Mouse (Mus musculus): ENCODE measurements at regions not wholly inside any gene's neighbourhood (a gene's known extent, or its start where the extent isn't known, plus 50 kb on each side); places are given as distances from the start of the nearest gene placed in this dataset.

GRCm38 (mm10) chr1:83796961-83797891 lies 389.2 kb upstream of the Sphkap start:
- no peaks in the 10 kb centered on the region for H3K27me3 ChIP-seq (replicated peaks)
- H3K36me3 ChIP-seq (replicated peaks; ENCODE audit: low read length) = no peaks in the 10 kb centered on the region
- TF ChIP-seq GATA1 (IDR thresholded peaks at IDR 0.05; ENCODE audit: borderline replicate concordance, low read length) = no peak
- TF ChIP-seq FLI1 (IDR thresholded peaks at IDR 0.05; ENCODE audit: low read length) = no peak
- no peaks in the 10 kb centered on the region for H3K4me1 ChIP-seq
- H3K4me3 ChIP-seq (replicated peaks) = no peak overlapping the region
- peaks cover 3% of the 10 kb centered on the region for H3K9me3 ChIP-seq

GRCm38 (mm10) chr1:83777151-83777550 lies 369.2 kb upstream of the Sphkap start:
- no peak overlapping the region for H3K4me3 ChIP-seq (replicated peaks)
- TF ChIP-seq GATA1 (IDR thresholded peaks at IDR 0.05; ENCODE audit: borderline replicate concordance, low read length) (no peak), FLI1 (IDR thresholded peaks at IDR 0.05; ENCODE audit: low read length) (no peak)
- H3K4me1 ChIP-seq = no peaks in the 10 kb centered on the region
- H3K36me3 ChIP-seq (replicated peaks; ENCODE audit: low read length) = no peaks in the 10 kb centered on the region
- no peaks in the 10 kb centered on the region for H3K27me3 ChIP-seq (replicated peaks)
- no peaks in the 10 kb centered on the region; the same call in 1 of the 2 replicates for H3K9me3 ChIP-seq

GRCm38 (mm10) chr1:83771160-83771559 lies 363.2 kb upstream of the Sphkap start:
- H3K36me3 ChIP-seq (replicated peaks; ENCODE audit: low read length) = no peaks in the 10 kb centered on the region
- no peak overlapping the region for H3K4me3 ChIP-seq (replicated peaks)
- no peaks in the 10 kb centered on the region for H3K4me1 ChIP-seq
- no peaks in the 10 kb centered on the region; the same call in 1 of the 2 replicates for H3K9me3 ChIP-seq
- TF ChIP-seq GATA1 (IDR thresholded peaks at IDR 0.05; ENCODE audit: borderline replicate concordance, low read length) (no peak), FLI1 (IDR thresholded peaks at IDR 0.05; ENCODE audit: low read length) (no peak)
- H3K27me3 ChIP-seq (replicated peaks) = no peaks in the 10 kb centered on the region

GRCm38 (mm10) chr1:83761499-83761898 lies 353.5 kb upstream of the Sphkap start:
- no peak overlapping the region for H3K4me3 ChIP-seq (replicated peaks)
- H3K4me1 ChIP-seq = no peaks in the 10 kb centered on the region
- no peaks in the 10 kb centered on the region for H3K36me3 ChIP-seq (replicated peaks; ENCODE audit: low read length)
- TF ChIP-seq FLI1 (IDR thresholded peaks at IDR 0.05; ENCODE audit: low read length) = no peak
- TF ChIP-seq GATA1 (IDR thresholded peaks at IDR 0.05; ENCODE audit: borderline replicate concordance, low read length) = no peak
- no peaks in the 10 kb centered on the region for H3K27me3 ChIP-seq (replicated peaks)
- no peaks in the 10 kb centered on the region for H3K9me3 ChIP-seq

GRCm38 (mm10) chr1:83756866-83757265 lies 348.9 kb upstream of the Sphkap start:
- TF ChIP-seq GATA1 (IDR thresholded peaks at IDR 0.05; ENCODE audit: borderline replicate concordance, low read length) (no peak), FLI1 (IDR thresholded peaks at IDR 0.05; ENCODE audit: low read length) (no peak)
- H3K4me1 ChIP-seq = no peaks in the 10 kb centered on the region
- H3K9me3 ChIP-seq = no peaks in the 10 kb centered on the region
- no peaks in the 10 kb centered on the region for H3K36me3 ChIP-seq (replicated peaks; ENCODE audit: low read length)
- no peak overlapping the region for H3K4me3 ChIP-seq (replicated peaks)
- no peaks in the 10 kb centered on the region for H3K27me3 ChIP-seq (replicated peaks)

GRCm38 (mm10) chr1:83755336-83755735 lies 347.3 kb upstream of the Sphkap start:
- Histone ChIP-seq H3K4me3 (replicated peaks) (no peak overlapping the region), H3K27me3 (replicated peaks) (no peaks in the 10 kb centered on the region), H3K9me3 (no peaks in the 10 kb centered on the region), H3K4me1 (no peaks in the 10 kb centered on the region), H3K36me3 (replicated peaks; ENCODE audit: low read length) (no peaks in the 10 kb centered on the region)
- TF ChIP-seq FLI1 (IDR thresholded peaks at IDR 0.05; ENCODE audit: low read length) (no peak), GATA1 (IDR thresholded peaks at IDR 0.05; ENCODE audit: borderline replicate concordance, low read length) (no peak)

GRCm38 (mm10) chr1:83752976-83753375 lies 345.0 kb upstream of the Sphkap start:
- Histone ChIP-seq H3K4me1 (no peaks in the 10 kb centered on the region), H3K4me3 (replicated peaks) (no peak overlapping the region), H3K36me3 (replicated peaks; ENCODE audit: low read length) (no peaks in the 10 kb centered on the region), H3K27me3 (replicated peaks) (no peaks in the 10 kb centered on the region), H3K9me3 (no peaks in the 10 kb centered on the region)
- TF ChIP-seq GATA1 (IDR thresholded peaks at IDR 0.05; ENCODE audit: borderline replicate concordance, low read length) = no peak
- no peak for TF ChIP-seq FLI1 (IDR thresholded peaks at IDR 0.05; ENCODE audit: low read length)

GRCm38 (mm10) chr1:83748974-83749373 lies 341.0 kb upstream of the Sphkap start:
- H3K36me3 ChIP-seq (replicated peaks; ENCODE audit: low read length) = no peaks in the 10 kb centered on the region
- H3K4me3 ChIP-seq (replicated peaks) = no peak overlapping the region
- no peaks in the 10 kb centered on the region for H3K4me1 ChIP-seq
- no peaks in the 10 kb centered on the region for H3K27me3 ChIP-seq (replicated peaks)
- TF ChIP-seq FLI1 (IDR thresholded peaks at IDR 0.05; ENCODE audit: low read length) (no peak), GATA1 (IDR thresholded peaks at IDR 0.05; ENCODE audit: borderline replicate concordance, low read length) (no peak)
- no peaks in the 10 kb centered on the region for H3K9me3 ChIP-seq

GRCm38 (mm10) chr1:83748061-83748460 lies 340.1 kb upstream of the Sphkap start:
- Histone ChIP-seq H3K9me3 (0 out of 2 replicates have a peak, but pooled peaks cover 2% of the 10 kb centered on the region), H3K4me1 (no peaks in the 10 kb centered on the region), H3K27me3 (replicated peaks) (no peaks in the 10 kb centered on the region), H3K36me3 (replicated peaks; ENCODE audit: low read length) (no peaks in the 10 kb centered on the region), H3K4me3 (replicated peaks) (no peak overlapping the region)
- TF ChIP-seq FLI1 (IDR thresholded peaks at IDR 0.05; ENCODE audit: low read length) (no peak), GATA1 (IDR thresholded peaks at IDR 0.05; ENCODE audit: borderline replicate concordance, low read length) (no peak)

GRCm38 (mm10) chr1:83747412-83747811 lies 339.4 kb upstream of the Sphkap start:
- Histone ChIP-seq H3K4me3 (replicated peaks) (no peak overlapping the region), H3K36me3 (replicated peaks; ENCODE audit: low read length) (no peaks in the 10 kb centered on the region), H3K27me3 (replicated peaks) (no peaks in the 10 kb centered on the region), H3K9me3 (0 out of 2 replicates have a peak, but pooled peaks cover 2% of the 10 kb centered on the region), H3K4me1 (no peaks in the 10 kb centered on the region)
- TF ChIP-seq FLI1 (IDR thresholded peaks at IDR 0.05; ENCODE audit: low read length) (no peak), GATA1 (IDR thresholded peaks at IDR 0.05; ENCODE audit: borderline replicate concordance, low read length) (no peak)

All from megakaryocyte, embryonic 14.5 days (primary cell).